Mouse (Mus musculus): ENCODE data around the gene Astl. TPM values are rescaled to one million over a fixed set of nuclear protein-coding genes. Genes with fewer than 3 reads are reported as not detected.
"Not testable (repeated sequence)": the region's sequence is repeated elsewhere in the genome, so short reads cannot be mapped to it uniquely, and the experiment has no call there.

Astl gene
- not detected for polyA plus RNA-seq (2021)

DNA sequence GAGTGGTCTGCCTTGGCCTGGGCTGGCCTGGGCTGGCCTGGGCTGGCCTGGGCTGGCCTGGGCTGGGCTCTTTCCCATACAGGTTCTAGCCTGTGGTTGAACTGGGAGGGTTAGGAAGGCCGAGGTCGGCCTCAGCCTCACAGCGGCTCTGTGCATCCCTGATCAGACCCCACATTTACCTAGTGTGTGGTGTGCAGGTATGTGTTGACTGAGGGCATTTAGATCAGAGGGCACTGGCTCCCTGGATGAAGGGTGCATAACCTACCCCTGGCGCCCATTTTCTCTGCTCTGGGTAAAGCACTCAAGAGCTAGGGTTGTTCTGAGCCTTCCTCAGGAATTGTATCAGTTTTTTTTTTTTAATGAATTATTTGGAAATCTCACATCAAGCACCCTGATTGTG, at the start of gene Astl:
Gene Astl, plus strand, starts transcription at position 224 of the 400 bp plus-strand sequence.
- DNase-seq (ENCODE audit: low read depth, low spot score) (no peak), ATAC-seq (no peak)
- no peaks in the 10 kb centered on the region for H3K27me3 ChIP-seq
- TF ChIP-seq CTCF (IDR thresholded peaks at IDR 0.05), result no peak
- in situ Hi-C loops (cut with MboI; ENCODE audit: low pct_unique_long_range_greater_than_20kb), result no loop called here
- CTCF ChIA-PET, result no interaction called here
- POLR2A ChIA-PET, result interaction anchor here (0.6 to 1.0 kb wide), 2 partner anchors 82 to 84 kb away, joined by 3 read pairs; no protein-coding TSS in a partner anchor

DNA sequence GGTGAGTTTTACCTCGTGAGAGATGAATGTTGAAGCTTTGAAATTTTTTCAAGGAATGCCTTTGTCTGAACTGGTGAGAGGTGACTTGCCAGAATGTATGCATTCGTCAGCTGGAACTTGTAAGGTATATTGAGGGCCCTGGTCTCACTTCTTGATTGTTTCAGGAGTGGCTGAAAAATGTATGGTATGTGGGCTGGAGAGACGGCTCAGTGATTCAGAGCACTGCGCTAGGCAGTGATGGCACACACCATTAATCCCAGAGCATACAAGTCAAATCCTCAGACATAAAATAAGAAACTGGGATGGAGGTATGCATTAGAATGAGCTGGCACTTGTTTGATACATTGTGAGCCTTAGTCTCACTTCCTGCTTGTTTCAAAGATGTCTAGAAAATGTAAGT, 46.2 kb upstream of the Astl start:
- POLR2A ChIA-PET, result no interaction called here
- TF ChIP-seq CTCF (IDR thresholded peaks at IDR 0.05), result no peak
- CTCF ChIA-PET, result no interaction called here
- ATAC-seq (peak; percentile 57), DNase-seq (ENCODE audit: low read depth, low spot score) (peak; percentile 24)
- no peaks in the 10 kb centered on the region for H3K27me3 ChIP-seq
- in situ Hi-C loops (cut with MboI; ENCODE audit: low pct_unique_long_range_greater_than_20kb), result no loop called here

DNA sequence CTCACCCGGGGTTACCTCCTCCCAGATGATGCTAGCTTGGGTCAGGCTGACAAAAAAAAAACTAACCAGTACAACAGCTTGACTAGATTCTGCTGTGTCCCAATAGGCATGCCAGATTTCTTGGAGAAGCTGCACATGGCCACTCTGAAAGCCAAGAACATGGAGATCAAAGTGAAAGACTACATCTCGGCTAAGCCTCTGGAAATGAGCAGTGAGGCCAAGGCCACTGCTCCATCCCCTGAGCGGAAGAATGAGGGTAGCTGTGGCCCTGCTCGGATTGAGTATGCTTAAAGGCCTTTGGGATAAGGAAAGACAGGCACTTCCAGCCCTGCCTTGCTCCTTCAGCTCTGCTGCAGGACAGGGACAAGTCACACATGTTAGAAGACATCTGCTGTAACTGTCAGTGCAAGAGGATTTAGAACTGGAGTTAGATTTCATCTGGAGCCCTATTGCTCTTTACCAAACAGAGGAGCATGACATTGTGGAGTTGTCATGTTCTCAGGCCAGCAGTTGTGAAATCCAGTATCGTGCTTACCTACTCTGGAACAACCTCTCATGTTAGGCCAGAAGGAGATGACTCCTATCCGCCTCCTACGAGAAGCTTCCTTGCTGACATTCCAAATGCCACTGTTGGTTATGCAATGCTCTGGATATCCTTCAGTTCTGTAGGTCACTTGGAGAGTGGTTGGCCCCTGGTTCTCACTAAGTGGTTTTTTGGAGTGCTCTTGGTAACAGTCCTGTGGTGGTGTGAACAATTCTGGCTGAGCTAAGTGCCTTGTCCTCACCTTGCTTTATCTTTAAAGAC, 41.2 kb upstream of the Astl start:
- DNase-seq (ENCODE audit: low read depth, low spot score) (no peak), ATAC-seq (no peak)
- no peak for TF ChIP-seq CTCF (IDR thresholded peaks at IDR 0.05)
- ChIA-PET CTCF (interaction anchor here (1.3 to 1.8 kb wide), 3 partner anchors 9 to 50 kb away, joined by 3 to 4 read pairs (median 3); no protein-coding TSS in a partner anchor), POLR2A (no interaction called here)
- H3K27me3 ChIP-seq, result no peaks in the 10 kb centered on the region
- in situ Hi-C loops (cut with MboI; ENCODE audit: low pct_unique_long_range_greater_than_20kb), result no loop called here

GRCm38 (mm10) chr2:127298056-127298455, 40.4 kb upstream of the Astl start:
- TF ChIP-seq CTCF (IDR thresholded peaks at IDR 0.05), result no peak
- no peak for ATAC-seq
- ChIA-PET CTCF (interaction anchor here (1.3 to 1.8 kb wide), 4 partner anchors 9 to 49 kb away, joined by 3 to 4 read pairs (median 3); no protein-coding TSS in a partner anchor), POLR2A (no interaction called here)
- H3K27me3 ChIP-seq, result no peaks in the 10 kb centered on the region
- in situ Hi-C loops (cut with MboI; ENCODE audit: low pct_unique_long_range_greater_than_20kb), result no loop called here
- DNase-seq (ENCODE audit: low read depth, low spot score), result no peak

DNA sequence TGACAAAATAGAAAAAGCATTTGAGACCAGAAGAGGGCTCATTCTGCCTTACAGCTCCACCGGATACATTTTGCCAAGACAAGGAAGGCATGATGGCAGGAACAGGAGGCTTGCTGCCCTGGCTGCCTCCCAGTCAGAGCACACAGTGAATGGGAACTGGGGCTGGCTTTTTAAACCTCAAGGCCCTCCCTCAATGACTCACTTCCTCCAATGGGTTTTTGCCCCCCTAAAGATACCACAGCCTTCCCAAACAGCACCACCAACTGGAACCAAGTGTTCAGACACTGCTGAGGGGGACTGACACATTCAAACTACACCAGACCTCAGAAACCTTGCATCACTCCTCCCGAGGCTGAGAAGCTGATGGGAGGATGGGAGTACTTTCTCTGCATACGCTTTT, 37.7 kb upstream of the Astl start:
- H3K27me3 ChIP-seq, result no peaks in the 10 kb centered on the region
- DNase-seq (ENCODE audit: low read depth, low spot score) (no peak), ATAC-seq (no peak)
- CTCF ChIA-PET, result interaction anchor here (0.9 to 1.6 kb wide), 2 partner anchors 13 to 40 kb away, joined by 3 to 6 read pairs; no protein-coding TSS in a partner anchor
- in situ Hi-C loops (cut with MboI; ENCODE audit: low pct_unique_long_range_greater_than_20kb), result no loop called here
- POLR2A ChIA-PET, result interaction anchor here (1.2 kb wide), 1 partner anchor 19 kb away, joined by 3 read pairs; no protein-coding TSS in a partner anchor
- peak; percentile 31 for TF ChIP-seq CTCF (IDR thresholded peaks at IDR 0.05)

- no peak for ATAC-seq
- H3K27me3 ChIP-seq, result no peaks in the 10 kb centered on the region
- ChIA-PET CTCF (interaction anchor here (1.2 kb wide), 1 partner anchor 187 kb away, joined by 3 read pairs; no protein-coding TSS in a partner anchor), POLR2A (no interaction called here)
- DNase-seq (ENCODE audit: low read depth, low spot score), result no peak
- TF ChIP-seq CTCF (IDR thresholded peaks at IDR 0.05), result no peak
- in situ Hi-C loops (cut with MboI; ENCODE audit: low pct_unique_long_range_greater_than_20kb), result no loop called here
These were observed 36.6 kb upstream of the Astl start for GRCm38 (mm10) chr2:127301883-127302282.

GRCm38 (mm10) chr2:127304192-127304591, 34.2 kb upstream of the Astl start:
- in situ Hi-C loops (cut with MboI; ENCODE audit: low pct_unique_long_range_greater_than_20kb); ATAC-seq; CTCF ChIA-PET; H3K27me3 ChIP-seq; DNase-seq (ENCODE audit: low read depth, low spot score): not testable (repeated sequence)
- POLR2A ChIA-PET, result interaction anchor here (1.6 kb wide), 1 partner anchor 31 kb away, joined by 5 read pairs; the partner anchor contains the start of gene Dusp2

DNA sequence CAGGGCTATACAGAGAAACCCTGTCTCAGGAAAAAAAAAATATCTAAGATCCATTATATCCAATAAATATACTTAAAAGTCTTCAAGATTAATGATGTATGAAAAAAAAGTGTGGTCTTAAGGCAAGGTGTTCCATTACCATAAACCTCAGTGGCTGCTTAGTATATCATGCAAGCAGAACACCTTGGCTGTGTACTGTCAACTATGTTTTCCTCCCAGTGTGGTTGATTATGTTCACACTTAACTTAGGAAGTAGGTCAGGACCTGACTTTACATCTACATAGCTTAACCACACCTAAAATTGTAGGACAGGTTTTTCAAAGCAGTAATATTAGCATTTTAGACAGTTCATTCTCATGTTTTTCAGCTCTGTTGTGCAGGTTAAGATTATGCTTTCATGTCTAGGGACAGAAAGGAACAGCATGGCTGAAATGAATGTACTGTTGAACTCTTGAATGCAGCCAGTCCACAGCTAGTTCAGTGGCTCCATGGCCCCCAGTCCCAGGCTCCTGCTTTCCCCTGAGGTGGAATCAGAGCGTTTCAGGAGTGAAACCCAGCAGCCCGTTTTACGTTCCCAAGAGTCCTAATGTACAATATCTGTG, 33.7 kb upstream of the Astl start:
- ChIA-PET POLR2A (interaction anchor here (1.6 kb wide), 1 partner anchor 31 kb away, joined by 5 read pairs; the partner anchor contains the start of gene Dusp2), CTCF (interaction anchor here (1.8 kb wide), 1 partner anchor 42 kb away, joined by 5 read pairs; no protein-coding TSS in a partner anchor)
- ATAC-seq (no peak), DNase-seq (ENCODE audit: low read depth, low spot score) (no peak)
- no peak for TF ChIP-seq CTCF (IDR thresholded peaks at IDR 0.05)
- H3K27me3 ChIP-seq, result no peaks in the 10 kb centered on the region
- in situ Hi-C loops (cut with MboI; ENCODE audit: low pct_unique_long_range_greater_than_20kb), result loop anchor here (5.0 kb wide), 1 partner anchor 38 kb away; no protein-coding TSS in a partner anchor

GRCm38 (mm10) chr2:127306123-127306522, 32.3 kb upstream of the Astl start:
- peak; percentile 27 for TF ChIP-seq CTCF (IDR thresholded peaks at IDR 0.05)
- ChIA-PET POLR2A (interaction anchor here (0.6 kb wide), 1 partner anchor 18 kb away, joined by 3 read pairs; no protein-coding TSS in a partner anchor), CTCF (interaction anchor here (1.1 to 3.2 kb wide), 6 partner anchors 16 to 43 kb away, joined by 3 to 15 read pairs (median 4); no protein-coding TSS in a partner anchor)
- H3K27me3 ChIP-seq, result no peaks in the 10 kb centered on the region
- no peak for ATAC-seq
- DNase-seq (ENCODE audit: low read depth, low spot score), result no peak
- in situ Hi-C loops (cut with MboI; ENCODE audit: low pct_unique_long_range_greater_than_20kb), result loop anchor here (5.0 kb wide), 1 partner anchor 36 kb away; no protein-coding TSS in a partner anchor

- POLR2A ChIA-PET, result interaction anchor here (1.2 kb wide), 1 partner anchor 27 kb away, joined by 3 read pairs; no protein-coding TSS in a partner anchor
- ATAC-seq, result no peak
These were observed 31.3 kb upstream of the Astl start for GRCm38 (mm10) chr2:127307179-127307578.

More at GRCm38 (mm10) chr2:127307179-127307578, 31.3 kb upstream of the Astl start:
- in situ Hi-C loops (cut with MboI; ENCODE audit: low pct_unique_long_range_greater_than_20kb), result loop anchor here (5.0 kb wide), 1 partner anchor 35 kb away; no protein-coding TSS in a partner anchor
- no peak for DNase-seq (ENCODE audit: low read depth, low spot score)
- no peak for TF ChIP-seq CTCF (IDR thresholded peaks at IDR 0.05)
- CTCF ChIA-PET, result interaction anchor here (0.9 to 3.2 kb wide), 4 partner anchors 12 to 34 kb away, joined by 3 to 15 read pairs (median 4); no protein-coding TSS in a partner anchor
- H3K27me3 ChIP-seq, result no peaks in the 10 kb centered on the region
